Mouse (Mus musculus): ENCODE results near the gene Mitf. TPM values are rescaled to one million over a fixed set of nuclear protein-coding genes. Genes with fewer than 3 reads are reported as not detected.

Gene Mitf
- polyA plus RNA-seq, 1 experiment from 2014 or later: 2.2 TPM

- no peak overlapping the region for H3K27ac ChIP-seq (replicated peaks; ENCODE audit: low read depth, low read length)
- no peaks in the 10 kb centered on the region for H3K9me3 ChIP-seq (replicated peaks; ENCODE audit: control insufficient read depth, low read length)
- no peaks in the 10 kb centered on the region for H3K27me3 ChIP-seq (ENCODE audit: control insufficient read depth, insufficient read depth, low read length)
- H3K4me1 ChIP-seq (ENCODE audit: control insufficient read depth, insufficient read depth, low read length): no peaks in the 10 kb centered on the region
- H3K36me3 ChIP-seq (replicated peaks; ENCODE audit: control insufficient read depth, insufficient read depth, low read depth, low read length): no peaks in the 10 kb centered on the region
- DNase-seq (ENCODE audit: low spot score): no peak
- H3K4me2 ChIP-seq (ENCODE audit: low read depth, low read length): no peak overlapping the region
- no peak for ATAC-seq (replicated peaks; ENCODE audit: insufficient number of reproducible peaks, low FRiP score, low TSS enrichment, low read depth)
- H3K9ac ChIP-seq (replicated peaks; ENCODE audit: low read length): no peak overlapping the region
- 80% methylated on average over 4 of the region's 4 CpGs for WGBS
- no peak overlapping the region for H3K4me3 ChIP-seq (ENCODE audit: low read depth, low read length)
These were observed 78.1 kb downstream of the Mitf start for GRCm38 (mm10) chr6:97884971-97885370.

GRCm38 (mm10) chr6:97885606-97886005 is 78.8 kb downstream of the Mitf start:
- 61% methylated on average over 3 of the region's 3 CpGs for whole genome bisulfite sequencing
- H3K27ac ChIP-seq (replicated peaks; ENCODE audit: low read depth, low read length): no peak overlapping the region
- H3K9ac ChIP-seq (replicated peaks; ENCODE audit: low read length): no peak overlapping the region
- no peak for ATAC-seq (replicated peaks; ENCODE audit: insufficient number of reproducible peaks, low FRiP score, low TSS enrichment, low read depth)
- H3K4me3 ChIP-seq (ENCODE audit: low read depth, low read length): no peak overlapping the region
- no peak overlapping the region for H3K4me2 ChIP-seq (ENCODE audit: low read depth, low read length)
- no peaks in the 10 kb centered on the region for H3K36me3 ChIP-seq (replicated peaks; ENCODE audit: control insufficient read depth, insufficient read depth, low read depth, low read length)
- no peak for DNase-seq (ENCODE audit: low spot score)
- H3K4me1 ChIP-seq (ENCODE audit: control insufficient read depth, insufficient read depth, low read length): no peaks in the 10 kb centered on the region
- H3K9me3 ChIP-seq (replicated peaks; ENCODE audit: control insufficient read depth, low read length): no peaks in the 10 kb centered on the region
- no peaks in the 10 kb centered on the region for H3K27me3 ChIP-seq (ENCODE audit: control insufficient read depth, insufficient read depth, low read length)

- no peak overlapping the region for H3K9ac ChIP-seq (replicated peaks; ENCODE audit: low read length)
- H3K4me2 ChIP-seq (ENCODE audit: low read depth, low read length): no peak overlapping the region
- ATAC-seq (replicated peaks; ENCODE audit: insufficient number of reproducible peaks, low FRiP score, low TSS enrichment, low read depth) (no peak), DNase-seq (ENCODE audit: low spot score) (no peak)
- H3K27ac ChIP-seq (replicated peaks; ENCODE audit: low read depth, low read length): no peak overlapping the region
- H3K4me1 ChIP-seq (ENCODE audit: control insufficient read depth, insufficient read depth, low read length): no peaks in the 10 kb centered on the region
- no peaks in the 10 kb centered on the region for H3K27me3 ChIP-seq (ENCODE audit: control insufficient read depth, insufficient read depth, low read length)
- no peaks in the 10 kb centered on the region for H3K36me3 ChIP-seq (replicated peaks; ENCODE audit: control insufficient read depth, insufficient read depth, low read depth, low read length)
- H3K9me3 ChIP-seq (replicated peaks; ENCODE audit: control insufficient read depth, low read length): no peaks in the 10 kb centered on the region
- 91% methylated on average over 4 of the region's 4 CpGs for WGBS
- no peak overlapping the region for H3K4me3 ChIP-seq (ENCODE audit: low read depth, low read length)
These were observed 81.0 kb downstream of the Mitf start for GRCm38 (mm10) chr6:97887893-97888292.

GRCm38 (mm10) chr6:97888596-97888995 is 81.7 kb downstream of the Mitf start:
- H3K9me3 ChIP-seq (replicated peaks; ENCODE audit: control insufficient read depth, low read length): no peaks in the 10 kb centered on the region
- DNase-seq (ENCODE audit: low spot score) (no peak), ATAC-seq (replicated peaks; ENCODE audit: insufficient number of reproducible peaks, low FRiP score, low TSS enrichment, low read depth) (no peak)
- H3K4me1 ChIP-seq (ENCODE audit: control insufficient read depth, insufficient read depth, low read length): no peaks in the 10 kb centered on the region
- no peak overlapping the region for H3K9ac ChIP-seq (replicated peaks; ENCODE audit: low read length)
- no peaks in the 10 kb centered on the region for H3K36me3 ChIP-seq (replicated peaks; ENCODE audit: control insufficient read depth, insufficient read depth, low read depth, low read length)
- 70% methylated on average over 3 of the region's 3 CpGs for WGBS
- no peak overlapping the region for H3K4me2 ChIP-seq (ENCODE audit: low read depth, low read length)
- H3K4me3 ChIP-seq (ENCODE audit: low read depth, low read length): no peak overlapping the region
- H3K27me3 ChIP-seq (ENCODE audit: control insufficient read depth, insufficient read depth, low read length): no peaks in the 10 kb centered on the region
- no peak overlapping the region for H3K27ac ChIP-seq (replicated peaks; ENCODE audit: low read depth, low read length)

GRCm38 (mm10) chr6:97893546-97893945 is 86.7 kb downstream of the Mitf start:
- Histone ChIP-seq H3K9ac (replicated peaks; ENCODE audit: low read length) (no peak overlapping the region), H3K4me2 (ENCODE audit: low read depth, low read length) (no peak overlapping the region), H3K4me1 (ENCODE audit: control insufficient read depth, insufficient read depth, low read length) (no peaks in the 10 kb centered on the region), H3K9me3 (replicated peaks; ENCODE audit: control insufficient read depth, low read length) (no peaks in the 10 kb centered on the region), H3K4me3 (ENCODE audit: low read depth, low read length) (no peak overlapping the region), H3K36me3 (replicated peaks; ENCODE audit: control insufficient read depth, insufficient read depth, low read depth, low read length) (no peaks in the 10 kb centered on the region), H3K27me3 (ENCODE audit: control insufficient read depth, insufficient read depth, low read length) (no peaks in the 10 kb centered on the region), H3K27ac (replicated peaks; ENCODE audit: low read depth, low read length) (no peak overlapping the region)
- no peak for DNase-seq (ENCODE audit: low spot score)
- WGBS: 62% methylated on average over 5 of the region's 5 CpGs
- ATAC-seq (replicated peaks; ENCODE audit: insufficient number of reproducible peaks, low FRiP score, low TSS enrichment, low read depth): no peak

GRCm38 (mm10) chr6:97897191-97897590 is 90.3 kb downstream of the Mitf start:
- 91% methylated on average over 6 of the region's 6 CpGs for WGBS
- Histone ChIP-seq H3K4me1 (ENCODE audit: control insufficient read depth, insufficient read depth, low read length) (no peaks in the 10 kb centered on the region), H3K36me3 (replicated peaks; ENCODE audit: control insufficient read depth, insufficient read depth, low read depth, low read length) (no peaks in the 10 kb centered on the region), H3K9me3 (replicated peaks; ENCODE audit: control insufficient read depth, low read length) (no peaks in the 10 kb centered on the region), H3K27me3 (ENCODE audit: control insufficient read depth, insufficient read depth, low read length) (no peaks in the 10 kb centered on the region), H3K9ac (replicated peaks; ENCODE audit: low read length) (no peak overlapping the region), H3K4me3 (ENCODE audit: low read depth, low read length) (no peak overlapping the region), H3K4me2 (ENCODE audit: low read depth, low read length) (no peak overlapping the region), H3K27ac (replicated peaks; ENCODE audit: low read depth, low read length) (no peak overlapping the region)
- no peak for DNase-seq (ENCODE audit: low spot score)
- ATAC-seq (replicated peaks; ENCODE audit: insufficient number of reproducible peaks, low FRiP score, low TSS enrichment, low read depth): no peak

- DNase-seq (ENCODE audit: low spot score) (no peak), ATAC-seq (replicated peaks; ENCODE audit: insufficient number of reproducible peaks, low FRiP score, low TSS enrichment, low read depth) (no peak)
- Histone ChIP-seq H3K36me3 (replicated peaks; ENCODE audit: control insufficient read depth, insufficient read depth, low read depth, low read length) (no peaks in the 10 kb centered on the region), H3K27ac (replicated peaks; ENCODE audit: low read depth, low read length) (no peak overlapping the region), H3K4me1 (ENCODE audit: control insufficient read depth, insufficient read depth, low read length) (no peaks in the 10 kb centered on the region), H3K9me3 (replicated peaks; ENCODE audit: control insufficient read depth, low read length) (no peaks in the 10 kb centered on the region), H3K27me3 (ENCODE audit: control insufficient read depth, insufficient read depth, low read length) (no peaks in the 10 kb centered on the region), H3K9ac (replicated peaks; ENCODE audit: low read length) (no peak overlapping the region), H3K4me2 (ENCODE audit: low read depth, low read length) (no peak overlapping the region), H3K4me3 (ENCODE audit: low read depth, low read length) (no peak overlapping the region)
- 80% methylated on average over 5 of the region's 5 CpGs for WGBS
These were observed 91.2 kb downstream of the Mitf start for GRCm38 (mm10) chr6:97898085-97898484.

- H3K9me3 ChIP-seq (replicated peaks; ENCODE audit: control insufficient read depth, low read length): no peaks in the 10 kb centered on the region
- no peak overlapping the region for H3K4me2 ChIP-seq (ENCODE audit: low read depth, low read length)
- H3K27me3 ChIP-seq (ENCODE audit: control insufficient read depth, insufficient read depth, low read length): no peaks in the 10 kb centered on the region
- H3K4me3 ChIP-seq (ENCODE audit: low read depth, low read length): no peak overlapping the region
- no peaks in the 10 kb centered on the region for H3K4me1 ChIP-seq (ENCODE audit: control insufficient read depth, insufficient read depth, low read length)
- H3K9ac ChIP-seq (replicated peaks; ENCODE audit: low read length): no peak overlapping the region
- H3K36me3 ChIP-seq (replicated peaks; ENCODE audit: control insufficient read depth, insufficient read depth, low read depth, low read length): no peaks in the 10 kb centered on the region
- ATAC-seq (replicated peaks; ENCODE audit: insufficient number of reproducible peaks, low FRiP score, low TSS enrichment, low read depth) (no peak), DNase-seq (ENCODE audit: low spot score) (no peak)
- H3K27ac ChIP-seq (replicated peaks; ENCODE audit: low read depth, low read length): no peak overlapping the region
- WGBS: 85% methylated on average over 5 of the region's 5 CpGs
These were observed 94.7 kb downstream of the Mitf start for GRCm38 (mm10) chr6:97901561-97901960.
